Mouse (Mus musculus): ENCODE measurements around the gene R3hdm4. TPM values are rescaled to one million over a fixed set of nuclear protein-coding genes. Genes with fewer than 3 reads are reported as not detected.

Gene R3hdm4
- total and polyA plus RNA-seq, 3 experiments: 29.1 to 105 TPM; not detected in 1

GRCm38 (mm10) chr10:79877174-79877573 is 43.8 kb downstream of the R3hdm4 start (continued):
- TF ChIP-seq BHLHE40 (IDR thresholded peaks at IDR 0.05; ENCODE audit: borderline replicate concordance, low read depth, low read length): no peak
- 0 out of 2 replicates have a peak, but pooled peaks have one; percentile 21 for TF ChIP-seq GATA1 (IDR thresholded peaks at IDR 0.05; ENCODE audit: low read depth, low read length)
- TF ChIP-seq E2F4 (IDR thresholded peaks at IDR 0.05; ENCODE audit: borderline replicate concordance, low read depth, low read length): peak; percentile 52; the same call in 1 of the 2 replicates
- peak; percentile 94 for TF ChIP-seq MXI1 (IDR thresholded peaks at IDR 0.05; ENCODE audit: low read depth, low read length)
- TF ChIP-seq GABPA (IDR thresholded peaks at IDR 0.05; ENCODE audit: low read depth, low read length): no peak
- no peak for TF ChIP-seq ZKSCAN1 (IDR thresholded peaks at IDR 0.05; ENCODE audit: low read depth, low read length)
- no peak for TF ChIP-seq POLR2AphosphoS2 (IDR thresholded peaks at IDR 0.05; ENCODE audit: low read length)
- TF ChIP-seq SIN3A (IDR thresholded peaks at IDR 0.05; ENCODE audit: low read length): peak; percentile 66; the same call in 1 of the 2 replicates
- TF ChIP-seq TBP (IDR thresholded peaks at IDR 0.05; ENCODE audit: low read depth, low read length): peak; percentile 70
- peak; percentile 87 for TF ChIP-seq MAX (IDR thresholded peaks at IDR 0.05; ENCODE audit: low read length)
- 0 out of 2 replicates have a peak, but pooled peaks have one; percentile 3 for TF ChIP-seq USF1 (IDR thresholded peaks at IDR 0.05; ENCODE audit: low read depth, low read length)

GRCm38 (mm10) chr10:79874290-79874862 is 46.6 kb downstream of the R3hdm4 start, which contains the start of the genes Prtn3 and Plppr3:
TSS of gene Prtn3 (plus strand) at chr10:79874476.
TSS of gene Plppr3 (minus strand) at chr10:79874634.
- Histone ChIP-seq H3K79me2 (ENCODE audit: control insufficient read depth, insufficient read depth, low read length, poor library complexity) (no peaks in the 10 kb centered on the region), H3K4me1 (ENCODE audit: control insufficient read depth in 1 of 2, insufficient read depth in 2 of 2, low read length in 2 of 2) (peaks cover 6 to 16% of the 10 kb centered on the region in 2 experiments; a peak in 3 of 4 replicates), H3K27ac (ENCODE audit: control insufficient read depth, low read depth, low read length) (no peak within 1 kb of the TSS)

More at GRCm38 (mm10) chr10:79874290-79874862, 46.6 kb downstream of the R3hdm4 start, which contains the start of the genes Prtn3 and Plppr3:
- Histone ChIP-seq H3K36me3 (ENCODE audit: control insufficient read depth in 1 of 2, insufficient read depth in 2 of 2, low read length in 2 of 2) (peaks cover 0 to 9% of the 10 kb centered on the region in 2 experiments; a peak in 2 of 4 replicates), H3K9me3 (replicated peaks; ENCODE audit: insufficient read depth, low read length) (no peaks in the 10 kb centered on the region), H3K27me3 (ENCODE audit: control insufficient read depth in 1 of 2, insufficient read depth in 2 of 2, low read length in 2 of 2) (no peaks in the 10 kb centered on the region), H3K9ac (ENCODE audit: control insufficient read depth, low read depth, low read length, poor library complexity, severe bottlenecking) (peak within 1 kb of the TSS; percentile 40; the same call in 1 of the 2 replicates), H3K4me3 (ENCODE audit: control insufficient read depth in 1 of 2, insufficient read depth in 1 of 2, low read depth in 2 of 2, low read length in 2 of 2) (peak within 1 kb of the TSS; percentile 23 to 31; a peak in 2 of 4 replicates)
- DNase-seq (ENCODE audit: low read depth, low spot score): no peak
- TF ChIP-seq TCF12 (IDR thresholded peaks at IDR 0.05; ENCODE audit: low read depth, low read length) (no peak), HCFC1 (IDR thresholded peaks at IDR 0.05; ENCODE audit: low read depth, low read length) (no peak), MEF2A (IDR thresholded peaks at IDR 0.05; ENCODE audit: extremely low read depth, insufficient replicate concordance, low read depth, low read length, poor library complexity, severe bottlenecking) (no peak), KAT2A (conservative IDR thresholded peaks at IDR 0.05; ENCODE audit: low read depth, low read length) (no peak), GATA1 (IDR thresholded peaks at IDR 0.05; ENCODE audit: low read depth, low read length) (no peak), MXI1 (IDR thresholded peaks at IDR 0.05; ENCODE audit: low read depth, low read length) (no peak), ZNF384 (IDR thresholded peaks at IDR 0.05; ENCODE audit: low read depth, low read length) (no peak), BHLHE40 (IDR thresholded peaks at IDR 0.05; ENCODE audit: borderline replicate concordance, low read depth, low read length) (no peak), ZKSCAN1 (IDR thresholded peaks at IDR 0.05; ENCODE audit: low read depth, low read length) (no peak), SIN3A (IDR thresholded peaks at IDR 0.05; ENCODE audit: low read length) (no peak), ZMIZ1 (IDR thresholded peaks at IDR 0.05; ENCODE audit: low read depth, low read length) (no peak), E2F4 (IDR thresholded peaks at IDR 0.05; ENCODE audit: borderline replicate concordance, low read depth, low read length) (no peak), USF1 (IDR thresholded peaks at IDR 0.05; ENCODE audit: low read depth, low read length) (no peak), POLR2AphosphoS2 (IDR thresholded peaks at IDR 0.05; ENCODE audit: low read length) (no peak), POLR2A (IDR thresholded peaks at IDR 0.05; ENCODE audit: control insufficient read depth in 1 of 2, insufficient read depth in 1 of 2, low read depth in 1 of 2, low read length in 2 of 2, poor library complexity in 1 of 2) (no peak)

Measured in MEL (cell line).